Mouse (Mus musculus): ENCODE measurements at regions not wholly inside any gene's neighbourhood (a gene's known extent, or its start where the extent isn't known, plus 50 kb on each side); places are given as distances from the start of the nearest gene placed in this dataset.
A peak's percentile ranks its signal among the peaks of the same experiment; 100 is the strongest.

DNA sequence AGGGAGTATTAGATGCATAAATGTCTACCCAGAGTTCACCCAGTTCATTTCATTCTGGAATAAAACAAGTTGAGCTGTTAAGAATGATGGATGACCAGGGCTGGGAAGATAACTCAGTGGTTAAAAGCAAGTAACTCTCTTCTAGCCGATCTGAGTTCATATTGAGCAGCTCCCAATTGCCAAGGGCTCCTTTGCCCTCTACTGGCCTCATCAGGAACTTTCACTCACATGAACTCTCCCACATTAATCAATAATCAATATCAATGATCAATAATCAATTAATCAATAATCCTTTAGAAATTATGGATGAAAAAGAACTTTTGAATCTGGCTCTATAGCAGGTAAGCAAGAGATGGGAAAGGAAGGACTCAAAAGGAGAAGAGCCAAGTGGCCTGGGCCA, 206.3 kb upstream of the Mtpn start:
- peak; percentile 46 for TF ChIP-seq CTCF (conservative IDR thresholded peaks at IDR 0.05; ENCODE audit: low read length)
- no peak for TF ChIP-seq POU5F1 (IDR thresholded peaks at IDR 0.05; ENCODE audit: borderline replicate concordance, low read length)

All from E14TG2a.4 (cell line).